In the genomic region with DNA sequence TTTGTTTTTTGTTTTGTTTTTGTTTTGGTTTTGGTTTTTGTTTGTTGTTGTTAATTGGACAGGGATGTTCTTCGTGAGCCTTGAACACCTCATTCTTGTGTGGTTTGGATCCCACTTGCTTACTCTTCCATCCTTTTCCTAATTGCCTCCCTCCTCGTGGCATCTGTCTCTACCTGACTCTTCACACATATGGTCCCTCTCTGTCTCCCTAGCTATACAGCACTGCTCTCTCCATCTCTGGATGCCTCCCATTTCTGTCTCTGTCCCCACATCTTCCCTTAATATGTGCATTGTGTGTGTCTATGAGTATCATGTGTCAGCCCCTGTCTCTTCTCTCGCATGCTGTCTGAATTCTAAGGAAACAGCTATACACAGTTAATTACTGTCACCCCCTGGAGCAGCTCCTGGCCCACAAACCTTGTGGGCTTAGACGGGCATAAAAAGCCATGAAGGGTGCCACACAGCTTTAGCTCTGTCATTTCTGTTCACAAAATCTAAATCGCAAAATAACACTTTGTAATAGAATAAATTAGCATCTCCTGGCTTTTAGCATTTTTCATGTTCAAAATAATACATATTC, we compare ENCODE assay signal across 34 mouse cellular contexts. TPM values are rescaled to one million over a fixed set of nuclear protein-coding genes. Genes with fewer than 3 reads are reported as not detected.
DNase-seq lines count a peak whose midpoint lies in the region; ATAC-seq lines count a peak whose summit lies in the region.
"Had no signal": no experiment of that assay in that cellular context is flagged by ENCODE, and none has a peak within 500 bp of the region (broad histone marks: within the 10 kb centered on the region; RNA-seq: fewer than 3 reads in every experiment).

No protein-coding gene starts in this region.

- peaks cover 7% of the 10 kb centered on the region; the same call in 1 of the 2 replicates for H3K4me1 ChIP-seq in forebrain, embryonic 15.5 days
- no peaks in the 10 kb centered on the region for H3K4me1 ChIP-seq in forebrain, embryonic 11.5 days (replicated peaks; ENCODE audit: control insufficient read depth, insufficient read depth, low read length)
- no peaks in the 10 kb centered on the region for H3K4me1 ChIP-seq in midbrain, embryonic 14.5 days (ENCODE audit: control insufficient read depth, insufficient read depth, low read length)
- H3K4me1 ChIP-seq in midbrain, embryonic 10.5 days: no peaks in the 10 kb centered on the region
- no peaks in the 10 kb centered on the region for H3K4me1 ChIP-seq in forebrain, embryonic 16.5 days (replicated peaks; ENCODE audit: control insufficient read depth, insufficient read depth, low read length)
- H3K4me1 ChIP-seq in midbrain, embryonic 16.5 days (ENCODE audit: control insufficient read depth, insufficient read depth, low read length): no peaks in the 10 kb centered on the region
- H3K4me1 ChIP-seq: heart, embryonic 12.5 days; heart, embryonic 15.5 days; hindbrain, embryonic 10.5 days; hindbrain, embryonic 13.5 days; intestine, embryonic 15.5 days had no signal

- WGBS in forebrain, embryonic 15.5 days: 46% methylated on average over 5 of the region's 5 CpGs
- WGBS in forebrain, embryonic 11.5 days: 72% methylated on average over 5 of the region's 5 CpGs
- 67% methylated on average over 5 of the region's 5 CpGs for whole genome bisulfite sequencing in midbrain, embryonic 14.5 days
- 83% methylated on average over 5 of the region's 5 CpGs for WGBS in midbrain, embryonic 10.5 days
- WGBS in forebrain, embryonic 16.5 days: 35% methylated on average over 5 of the region's 5 CpGs
- 55% methylated on average over 5 of the region's 5 CpGs for WGBS in midbrain, embryonic 16.5 days

- H3K27ac ChIP-seq in forebrain, embryonic 15.5 days (replicated peaks): peak overlapping the region; percentile 28
- H3K27ac ChIP-seq in forebrain, embryonic 11.5 days (ENCODE audit: low read depth, low read length): no peak overlapping the region
- H3K27ac ChIP-seq in midbrain, embryonic 14.5 days (replicated peaks; ENCODE audit: low read depth, low read length): no peak overlapping the region
- H3K27ac ChIP-seq in midbrain, embryonic 10.5 days (replicated peaks): no peak overlapping the region
- H3K27ac ChIP-seq in forebrain, embryonic 16.5 days (ENCODE audit: low read length): peak overlapping the region; percentile 45; the same call in 1 of the 2 replicates
- H3K27ac ChIP-seq in midbrain, embryonic 16.5 days (ENCODE audit: low read length): peak overlapping the region; percentile 10; the same call in 1 of the 2 replicates
- H3K27ac ChIP-seq: heart, embryonic 15.5 days; hindbrain, embryonic 10.5 days; hindbrain, embryonic 13.5 days; intestine, embryonic 15.5 days had no signal

- no peak overlapping the region for H3K4me2 ChIP-seq in forebrain, embryonic 15.5 days (replicated peaks)
- no peak overlapping the region for H3K4me2 ChIP-seq in forebrain, embryonic 11.5 days (ENCODE audit: low read depth, low read length, severe bottlenecking)
- H3K4me2 ChIP-seq in midbrain, embryonic 14.5 days (ENCODE audit: low read length): no peak overlapping the region
- no peak overlapping the region for H3K4me2 ChIP-seq in forebrain, embryonic 16.5 days (ENCODE audit: low read length)
- H3K4me2 ChIP-seq in midbrain, embryonic 16.5 days (ENCODE audit: low read length): no peak overlapping the region
- H3K4me2 ChIP-seq: heart, embryonic 12.5 days; heart, embryonic 15.5 days; hindbrain, embryonic 13.5 days; intestine, embryonic 15.5 days had no signal

- DNase-seq in forebrain, embryonic 11.5 days (ENCODE audit: low spot score): no peak
- peak; percentile 9 for DNase-seq in midbrain, embryonic 14.5 days
- DNase-seq in midbrain, embryonic 10.5 days (ENCODE audit: low spot score): no peak
- DNase-seq: adrenal gland, adult 2 months; adrenal gland, postnatal 14 days; cerebellum, adult 11-12 months; cerebellum, adult 8-10 months; cerebellum, postnatal 10 days; cerebellum, postnatal 36 days; embryo, embryonic 11 days; gastrocnemius, postnatal 10 days; gastrocnemius, postnatal 36 days; heart, postnatal 10 days; heart, postnatal 36 days; kidney, adult 11 months had no signal

- H3K4me3 ChIP-seq in forebrain, embryonic 15.5 days: no peak overlapping the region
- no peak overlapping the region for H3K4me3 ChIP-seq in forebrain, embryonic 11.5 days (ENCODE audit: low read depth, low read length)
- no peak overlapping the region for H3K4me3 ChIP-seq in midbrain, embryonic 14.5 days (replicated peaks; ENCODE audit: low read depth, low read length)
- H3K4me3 ChIP-seq in midbrain, embryonic 10.5 days: no peak overlapping the region
- no peak overlapping the region for H3K4me3 ChIP-seq in forebrain, embryonic 16.5 days (replicated peaks; ENCODE audit: low read length)
- H3K4me3 ChIP-seq in midbrain, embryonic 16.5 days (ENCODE audit: low read depth, low read length): no peak overlapping the region
- H3K4me3 ChIP-seq: heart, embryonic 12.5 days; heart, embryonic 15.5 days; hindbrain, embryonic 10.5 days; hindbrain, embryonic 13.5 days; intestine, embryonic 15.5 days had no signal

- H3K9me3 ChIP-seq in forebrain, embryonic 15.5 days: no peaks in the 10 kb centered on the region
- no peaks in the 10 kb centered on the region for H3K9me3 ChIP-seq in forebrain, embryonic 11.5 days (ENCODE audit: control insufficient read depth, low read length)
- H3K9me3 ChIP-seq in midbrain, embryonic 14.5 days (ENCODE audit: control insufficient read depth, low read length): no peaks in the 10 kb centered on the region
- H3K9me3 ChIP-seq in midbrain, embryonic 10.5 days (replicated peaks): no peaks in the 10 kb centered on the region
- H3K9me3 ChIP-seq in forebrain, embryonic 16.5 days (ENCODE audit: control insufficient read depth, low read length): no peaks in the 10 kb centered on the region
- H3K9me3 ChIP-seq in midbrain, embryonic 16.5 days (replicated peaks; ENCODE audit: control insufficient read depth, low read length, poor library complexity, severe bottlenecking): no peaks in the 10 kb centered on the region
- H3K9me3 ChIP-seq: heart, embryonic 12.5 days; heart, embryonic 15.5 days; hindbrain, embryonic 10.5 days; hindbrain, embryonic 13.5 days; intestine, embryonic 15.5 days had no signal

- H3K9ac ChIP-seq in forebrain, embryonic 15.5 days (replicated peaks): no peak overlapping the region
- no peak overlapping the region for H3K9ac ChIP-seq in forebrain, embryonic 11.5 days (ENCODE audit: low read length)
- no peak overlapping the region for H3K9ac ChIP-seq in midbrain, embryonic 14.5 days (replicated peaks; ENCODE audit: low read length)
- no peak overlapping the region for H3K9ac ChIP-seq in forebrain, embryonic 16.5 days (replicated peaks; ENCODE audit: low read depth, low read length)
- H3K9ac ChIP-seq in midbrain, embryonic 16.5 days (ENCODE audit: low read depth, low read length): no peak overlapping the region
- H3K9ac ChIP-seq: heart, embryonic 12.5 days; heart, embryonic 15.5 days; hindbrain, embryonic 13.5 days; intestine, embryonic 15.5 days had no signal

- ATAC-seq in forebrain, embryonic 15.5 days (replicated peaks): peak; percentile 69
- ATAC-seq in forebrain, embryonic 11.5 days (replicated peaks; ENCODE audit: low FRiP score): no peak
- no peak for ATAC-seq in midbrain, embryonic 14.5 days (ENCODE audit: low FRiP score, low TSS enrichment)
- ATAC-seq in forebrain, embryonic 16.5 days: peak; percentile 86
- 0 out of 2 replicates have a peak, but pooled peaks have one; percentile 39 for ATAC-seq in midbrain, embryonic 16.5 days
- no peak for ATAC-seq in megakaryocyte, adult 5-6 weeks (ENCODE audit: poor library complexity, severe bottlenecking)
- ATAC-seq: CD4-positive, CD25-positive, alpha-beta regulatory T cell, adult 4 months; hindbrain, embryonic 16.5 days; intestine, embryonic 15.5 days had no signal

- H3K36me3 ChIP-seq in forebrain, embryonic 15.5 days: no peaks in the 10 kb centered on the region
- no peaks in the 10 kb centered on the region for H3K36me3 ChIP-seq in forebrain, embryonic 11.5 days (ENCODE audit: control insufficient read depth, insufficient read depth, low read length)
- H3K36me3 ChIP-seq in midbrain, embryonic 14.5 days (ENCODE audit: control insufficient read depth, insufficient read depth, low read length): no peaks in the 10 kb centered on the region
- H3K36me3 ChIP-seq in midbrain, embryonic 10.5 days: no peaks in the 10 kb centered on the region
- H3K36me3 ChIP-seq in forebrain, embryonic 16.5 days (ENCODE audit: control insufficient read depth, insufficient read depth): no peaks in the 10 kb centered on the region
- H3K36me3 ChIP-seq in midbrain, embryonic 16.5 days (ENCODE audit: control insufficient read depth, insufficient read depth, low read length): no peaks in the 10 kb centered on the region
- H3K36me3 ChIP-seq: heart, embryonic 12.5 days; heart, embryonic 15.5 days; hindbrain, embryonic 10.5 days; hindbrain, embryonic 13.5 days; intestine, embryonic 15.5 days had no signal

- no peaks in the 10 kb centered on the region for H3K27me3 ChIP-seq in forebrain, embryonic 15.5 days
- no peaks in the 10 kb centered on the region for H3K27me3 ChIP-seq in forebrain, embryonic 11.5 days (ENCODE audit: control insufficient read depth, insufficient read depth, low read length)
- H3K27me3 ChIP-seq in midbrain, embryonic 14.5 days (ENCODE audit: control insufficient read depth, insufficient read depth, low read length): no peaks in the 10 kb centered on the region
- H3K27me3 ChIP-seq in midbrain, embryonic 10.5 days (ENCODE audit: low read depth, poor library complexity, severe bottlenecking): no peaks in the 10 kb centered on the region
- no peaks in the 10 kb centered on the region for H3K27me3 ChIP-seq in forebrain, embryonic 16.5 days (replicated peaks; ENCODE audit: control insufficient read depth, insufficient read depth, low read length)
- H3K27me3 ChIP-seq in midbrain, embryonic 16.5 days (ENCODE audit: control insufficient read depth, insufficient read depth, low read depth, low read length): no peaks in the 10 kb centered on the region
- H3K27me3 ChIP-seq: heart, embryonic 12.5 days; heart, embryonic 15.5 days; hindbrain, embryonic 13.5 days; intestine, embryonic 15.5 days had no signal

RNA-seq across cellular contexts. Expression of a gene that starts 33.0 kb away (rescaled TPM):
- polyA plus RNA-seq in forebrain, embryonic 15.5 days (2015; fragmentation: Nextera tagmentation; extraction: Ambion mirVana): 458 and 483 TPM in 2 replicates
- 733 and 765 TPM in 2 replicates for polyA plus RNA-seq in forebrain, embryonic 11.5 days (2014; fragmentation: Nextera tagmentation; extraction: Ambion mirVana)
- 349 and 358 TPM in 2 replicates for polyA plus RNA-seq in midbrain, embryonic 14.5 days (2014; fragmentation: Nextera tagmentation; extraction: Ambion mirVana)
- 859 and 934 TPM in 2 replicates for polyA plus RNA-seq in midbrain, embryonic 10.5 days (2016; fragmentation: Nextera tagmentation; extraction: Ambion mirVana)
- polyA plus RNA-seq in forebrain, embryonic 16.5 days (2015; fragmentation: Nextera tagmentation; extraction: Ambion mirVana): 418 TPM in 2 replicates
- polyA plus RNA-seq in midbrain, embryonic 16.5 days (2015; fragmentation: Nextera tagmentation; extraction: Ambion mirVana): 286 and 305 TPM in 2 replicates
- total RNA-seq in megakaryocyte, adult 5-6 weeks (2015): 226 and 247 TPM in 2 replicates
- total RNA-seq in megakaryocyte, adult 5-6 weeks (2017): 154 and 191 TPM in 2 replicates

RNA-seq across cellular contexts. Expression of a gene that starts 34.0 kb away (rescaled TPM):
- polyA plus RNA-seq in forebrain, embryonic 15.5 days (2015; fragmentation: Nextera tagmentation; extraction: Ambion mirVana): 0.09 and 0.26 TPM in 2 replicates
- polyA plus RNA-seq in forebrain, embryonic 11.5 days (2014; fragmentation: Nextera tagmentation; extraction: Ambion mirVana): not detected in 2 replicates
- 0.30 and 0.57 TPM in 2 replicates for polyA plus RNA-seq in midbrain, embryonic 14.5 days (2014; fragmentation: Nextera tagmentation; extraction: Ambion mirVana)
- not detected in 2 replicates for polyA plus RNA-seq in midbrain, embryonic 10.5 days (2016; fragmentation: Nextera tagmentation; extraction: Ambion mirVana)
- 0.10 and 0.11 TPM in 2 replicates for polyA plus RNA-seq in forebrain, embryonic 16.5 days (2015; fragmentation: Nextera tagmentation; extraction: Ambion mirVana)
- polyA plus RNA-seq in midbrain, embryonic 16.5 days (2015; fragmentation: Nextera tagmentation; extraction: Ambion mirVana): 0.65 and 0.75 TPM in 2 replicates
- total RNA-seq in megakaryocyte, adult 5-6 weeks (2015): not detected in 2 replicates
- not detected in 2 replicates for total RNA-seq in megakaryocyte, adult 5-6 weeks (2017)
- total RNA-seq: adrenal gland, adult 2 months; adrenal gland, postnatal 14 days; adrenal gland, postnatal 4 days; gastrocnemius, adult 18-20 months; gastrocnemius, postnatal 10 days; gastrocnemius, postnatal 36 days; granulocyte monocyte progenitor cell, adult 5-6 weeks; heart, postnatal 10 days; heart, postnatal 36 days; MEL had no signal
- polyA plus RNA-seq: adrenal gland, adult 2 months; C2C12; CD4-positive, CD25-positive, alpha-beta regulatory T cell, adult 4 months; embryonic facial prominence, embryonic 11.5 days; embryonic facial prominence, embryonic 14.5 days; heart, embryonic 12.5 days; heart, embryonic 15.5 days; hindbrain, embryonic 10.5 days; intestine, embryonic 15.5 days had no signal

RNA-seq across cellular contexts. Expression of a gene that starts 48.8 kb away (rescaled TPM):
- not detected in 2 replicates for polyA plus RNA-seq in forebrain, embryonic 15.5 days (2015; fragmentation: Nextera tagmentation; extraction: Ambion mirVana)
- polyA plus RNA-seq in forebrain, embryonic 11.5 days (2014; fragmentation: Nextera tagmentation; extraction: Ambion mirVana): 0.05 TPM in 1 of 2 replicates, not detected in the other
- not detected in 2 replicates for polyA plus RNA-seq in midbrain, embryonic 14.5 days (2014; fragmentation: Nextera tagmentation; extraction: Ambion mirVana)
- polyA plus RNA-seq in midbrain, embryonic 10.5 days (2016; fragmentation: Nextera tagmentation; extraction: Ambion mirVana): not detected in 2 replicates
- not detected in 2 replicates for polyA plus RNA-seq in forebrain, embryonic 16.5 days (2015; fragmentation: Nextera tagmentation; extraction: Ambion mirVana)
- polyA plus RNA-seq in midbrain, embryonic 16.5 days (2015; fragmentation: Nextera tagmentation; extraction: Ambion mirVana): not detected in 2 replicates
- not detected in 2 replicates for total RNA-seq in megakaryocyte, adult 5-6 weeks (2015)
- not detected in 2 replicates for total RNA-seq in megakaryocyte, adult 5-6 weeks (2017)
- total RNA-seq: adrenal gland, adult 2 months; adrenal gland, postnatal 14 days; adrenal gland, postnatal 4 days; gastrocnemius, adult 18-20 months; gastrocnemius, postnatal 10 days; gastrocnemius, postnatal 36 days; granulocyte monocyte progenitor cell, adult 5-6 weeks; heart, postnatal 10 days; heart, postnatal 36 days; MEL had no signal
- polyA plus RNA-seq: adrenal gland, adult 2 months; C2C12; CD4-positive, CD25-positive, alpha-beta regulatory T cell, adult 4 months; cortical plate, adult 2 months; embryonic facial prominence, embryonic 11.5 days; embryonic facial prominence, embryonic 14.5 days; heart, embryonic 12.5 days; heart, embryonic 15.5 days; hindbrain, embryonic 10.5 days; hindbrain, embryonic 13.5 days; hindbrain, embryonic 16.5 days; intestine, embryonic 15.5 days had no signal

Comparison
In these comparisons a context has a peak if more than half of its experiments do, and no peak if none do; other contexts are left out.
1. ATAC-seq: peak in forebrain, embryonic 15.5 days (single experiment), forebrain, embryonic 16.5 days (single experiment) and midbrain, embryonic 16.5 days (single experiment); none in forebrain, embryonic 11.5 days (single experiment), midbrain, embryonic 14.5 days (single experiment) and megakaryocyte, adult 5-6 weeks (single experiment).
2. H3K27ac ChIP-seq: peak in forebrain, embryonic 15.5 days (single experiment), forebrain, embryonic 16.5 days (single experiment) and midbrain, embryonic 16.5 days (single experiment); none in forebrain, embryonic 11.5 days (single experiment), midbrain, embryonic 14.5 days (single experiment) and midbrain, embryonic 10.5 days (single experiment).